In genomic region chr5:37822791-37823720, GRCm38 (mm10) we compare ENCODE assay signal across 8 mouse cellular contexts. TPM values are rescaled to one million over a fixed set of nuclear protein-coding genes. Genes with fewer than 3 reads are reported as not detected.
DNase-seq lines count a peak whose midpoint lies in the region; ATAC-seq lines count a peak whose summit lies in the region.

No protein-coding gene starts in this region.

- peaks cover 7% of the 10 kb centered on the region for H3K4me1 ChIP-seq in forebrain, embryonic 14.5 days (ENCODE audit: control insufficient read depth, insufficient read depth, low read length)
- peaks cover 30% of the 10 kb centered on the region for H3K4me1 ChIP-seq in hindbrain, embryonic 15.5 days (replicated peaks)
- peaks cover 70% of the 10 kb centered on the region for H3K4me1 ChIP-seq in midbrain, embryonic 10.5 days

- DNase-seq in right cerebral cortex, postnatal 4 days, result peak; percentile 32
- DNase-seq in right cerebral cortex, postnatal 25 days, result no peak
- DNase-seq in forebrain, embryonic 14.5 days (ENCODE audit: low spot score), result no peak
- peak; percentile 67 for DNase-seq in midbrain, embryonic 10.5 days (ENCODE audit: low spot score)
- no peak for DNase-seq in thymus, postnatal 14 days
- no peak for DNase-seq in frontal cortex, postnatal 36 days (ENCODE audit: low spot score in 2 of 2)

- H3K36me3 ChIP-seq in forebrain, embryonic 14.5 days (ENCODE audit: control insufficient read depth, insufficient read depth, low read length), result no peaks in the 10 kb centered on the region
- H3K36me3 ChIP-seq in hindbrain, embryonic 15.5 days, result no peaks in the 10 kb centered on the region
- peaks cover 3% of the 10 kb centered on the region; the same call in 1 of the 2 replicates for H3K36me3 ChIP-seq in midbrain, embryonic 10.5 days

- peak overlapping the region; percentile 60 for H3K4me2 ChIP-seq in forebrain, embryonic 14.5 days (ENCODE audit: low read length)
- H3K4me2 ChIP-seq in hindbrain, embryonic 15.5 days, result peak overlapping the region; percentile 59

- no peak overlapping the region for H3K27ac ChIP-seq in forebrain, embryonic 14.5 days (ENCODE audit: low read depth, low read length)
- no peak overlapping the region for H3K27ac ChIP-seq in hindbrain, embryonic 15.5 days (replicated peaks)
- H3K27ac ChIP-seq in midbrain, embryonic 10.5 days (replicated peaks), result peak overlapping the region; percentile 84

- peak overlapping the region; percentile 32 for H3K4me3 ChIP-seq in forebrain, embryonic 14.5 days (ENCODE audit: low read depth, low read length)
- peak overlapping the region; percentile 37 for H3K4me3 ChIP-seq in hindbrain, embryonic 15.5 days
- H3K4me3 ChIP-seq in midbrain, embryonic 10.5 days, result peak overlapping the region; percentile 71

- no peak for ATAC-seq in forebrain, embryonic 14.5 days
- no peak for ATAC-seq in hindbrain, embryonic 15.5 days (ENCODE audit: low FRiP score, low read depth)
- ATAC-seq in cerebellum, adult (ENCODE audit: insufficient number of reproducible peaks, low FRiP score, low TSS enrichment), result no peak

- H3K9me3 ChIP-seq in forebrain, embryonic 14.5 days (replicated peaks; ENCODE audit: control insufficient read depth, low read length), result no peaks in the 10 kb centered on the region
- no peaks in the 10 kb centered on the region for H3K9me3 ChIP-seq in hindbrain, embryonic 15.5 days
- no peaks in the 10 kb centered on the region for H3K9me3 ChIP-seq in midbrain, embryonic 10.5 days (replicated peaks)

- H3K27me3 ChIP-seq in forebrain, embryonic 14.5 days (replicated peaks; ENCODE audit: control insufficient read depth, insufficient read depth, low read length), result peaks cover 85% of the 10 kb centered on the region
- H3K27me3 ChIP-seq in hindbrain, embryonic 15.5 days, result peaks cover 53% of the 10 kb centered on the region
- H3K27me3 ChIP-seq in midbrain, embryonic 10.5 days (ENCODE audit: low read depth, poor library complexity, severe bottlenecking), result peaks cover 100% of the 10 kb centered on the region

- WGBS in forebrain, embryonic 14.5 days, result under 1% methylated on average over 42 of the region's 42 CpGs
- WGBS in hindbrain, embryonic 15.5 days, result under 1% methylated on average over 42 of the region's 42 CpGs
- WGBS in midbrain, embryonic 10.5 days, result under 1% methylated on average over 42 of the region's 42 CpGs

- peak overlapping the region; percentile 55; the same call in 1 of the 2 replicates for H3K9ac ChIP-seq in forebrain, embryonic 14.5 days (ENCODE audit: low read length)
- 0 out of 2 replicates have a peak overlapping the region, but pooled peaks have one; percentile 4 for H3K9ac ChIP-seq in hindbrain, embryonic 15.5 days

RNA-seq across cellular contexts. Expression of gene Msx1, which starts 1.3 kb away (rescaled TPM):
- polyA plus RNA-seq in forebrain, embryonic 14.5 days (2014; fragmentation: Nextera tagmentation; extraction: Ambion mirVana), result 12.5 and 16.1 TPM in 2 replicates
- 26.4 and 36.7 TPM in 2 replicates for polyA plus RNA-seq in hindbrain, embryonic 15.5 days (2015; fragmentation: Nextera tagmentation; extraction: Ambion mirVana)
- 150 and 155 TPM in 2 replicates for polyA plus RNA-seq in midbrain, embryonic 10.5 days (2016; fragmentation: Nextera tagmentation; extraction: Ambion mirVana)

Comparison
In these comparisons a context has a peak if more than half of its experiments do, and no peak if none do; other contexts are left out.
1. DNase-seq: peak in right cerebral cortex, postnatal 4 days (single experiment) and midbrain, embryonic 10.5 days (single experiment); none in right cerebral cortex, postnatal 25 days (single experiment), forebrain, embryonic 14.5 days (single experiment), thymus, postnatal 14 days (single experiment) and frontal cortex, postnatal 36 days (0 of 2).
2. Peak in every context shown above with its lines, with median percentiles within 50 percentile points of each other: H3K4me3 ChIP-seq.